Mouse (Mus musculus) 3T3-L1 (cell line): Measurements from ENCODE around the gene Clec16a.

Experiments used
- DNase-seq: peaks from one replicate; pipeline ENCODE4 v3.0.0-alpha.2; 2015; ENCODE audit warnings: low read depth, low spot score

Gene Clec16a

GRCm38 (mm10) chr16:10581234-10581898, 36.2 kb downstream of the Clec16a start:
- no peak for DNase-seq

GRCm38 (mm10) chr16:10585165-10585564, 40.0 kb downstream of the Clec16a start:
- no peak for DNase-seq

- peak; percentile 64 for DNase-seq
These were observed 41.4 kb downstream of the Clec16a start for GRCm38 (mm10) chr16:10586546-10586945.

GRCm38 (mm10) chr16:10599888-10600740, 55.0 kb downstream of the Clec16a start:
- DNase-seq: peak; percentile 92

DNA sequence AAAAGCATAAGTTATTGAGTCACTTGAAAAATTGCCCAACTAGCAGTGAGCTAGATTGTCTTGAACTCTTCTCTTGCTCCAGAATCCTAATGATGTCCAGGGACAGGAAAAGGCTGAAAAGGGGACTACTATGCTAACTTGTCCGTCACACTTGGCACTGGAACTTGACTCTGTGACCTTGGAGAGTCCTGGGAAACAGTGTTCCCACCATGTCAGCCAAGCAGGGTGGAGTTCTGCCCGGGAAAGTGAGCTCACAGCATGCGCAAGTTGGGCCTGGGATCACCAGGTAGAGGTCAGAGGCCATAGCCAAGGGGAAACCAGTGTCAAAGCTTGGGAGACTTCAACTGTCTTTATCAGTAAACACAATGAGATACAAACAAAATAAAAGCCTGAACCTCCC, 62.7 kb downstream of the Clec16a start:
- DNase-seq: no peak

- DNase-seq: no peak
These were observed 64.8 kb downstream of the Clec16a start for GRCm38 (mm10) chr16:10609921-10610320.

DNA sequence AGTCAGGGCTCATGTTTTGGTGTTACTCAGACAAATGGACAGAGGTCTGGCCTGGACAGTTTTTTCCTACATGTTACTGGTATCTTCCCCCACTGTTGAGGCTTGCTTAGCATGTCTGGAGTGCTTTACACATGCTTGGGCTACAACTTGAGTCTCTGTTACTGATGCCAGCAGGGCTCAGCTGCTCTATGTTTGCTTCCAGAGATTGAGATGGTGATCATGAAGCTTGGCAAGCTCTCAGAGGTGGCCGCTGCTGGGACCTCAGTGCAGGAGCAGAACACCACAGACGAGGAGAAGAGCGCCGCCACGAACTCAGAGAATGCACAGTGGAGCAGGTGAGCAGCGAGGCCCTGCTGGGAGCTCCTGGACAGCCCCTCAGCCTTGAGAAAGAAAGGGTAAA, 65.7 kb downstream of the Clec16a start:
- DNase-seq: no peak

- no peak for DNase-seq
These were observed 66.2 kb downstream of the Clec16a start for GRCm38 (mm10) chr16:10611306-10611705.

- DNase-seq: no peak
These were observed 68.9 kb downstream of the Clec16a start for GRCm38 (mm10) chr16:10613996-10614395.

DNA sequence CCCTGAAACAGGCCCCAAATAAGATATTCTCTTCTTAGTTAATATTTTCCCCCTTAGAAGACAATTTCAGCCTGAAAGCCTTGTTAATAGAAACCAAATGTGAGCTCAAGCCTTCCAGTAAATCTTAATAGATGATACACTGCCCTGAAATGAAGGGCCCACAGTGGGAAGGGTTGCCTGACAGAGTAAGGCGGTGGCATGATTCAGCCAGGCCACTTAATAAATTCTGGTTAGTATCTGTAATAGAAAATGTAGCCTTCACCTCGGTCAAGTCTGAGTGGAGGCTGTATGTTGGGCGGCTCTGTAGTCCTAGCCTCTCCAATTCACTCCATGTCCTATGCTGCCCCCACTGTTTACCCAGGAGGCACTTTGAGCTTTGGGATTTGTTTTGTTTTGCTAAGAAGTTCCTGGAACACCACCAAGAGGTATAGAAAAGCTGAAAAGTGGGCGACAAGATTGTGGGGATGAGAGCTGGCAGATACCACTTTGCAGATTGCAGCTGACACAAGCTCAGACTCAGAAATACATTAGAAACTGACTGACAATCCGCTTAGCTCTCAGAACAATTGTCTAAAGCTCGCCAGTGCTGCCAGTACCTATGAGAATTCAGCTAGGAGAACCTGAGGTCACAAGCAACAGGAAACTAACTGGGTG, 75.9 kb downstream of the Clec16a start:
- DNase-seq: peak; percentile 53

DNA sequence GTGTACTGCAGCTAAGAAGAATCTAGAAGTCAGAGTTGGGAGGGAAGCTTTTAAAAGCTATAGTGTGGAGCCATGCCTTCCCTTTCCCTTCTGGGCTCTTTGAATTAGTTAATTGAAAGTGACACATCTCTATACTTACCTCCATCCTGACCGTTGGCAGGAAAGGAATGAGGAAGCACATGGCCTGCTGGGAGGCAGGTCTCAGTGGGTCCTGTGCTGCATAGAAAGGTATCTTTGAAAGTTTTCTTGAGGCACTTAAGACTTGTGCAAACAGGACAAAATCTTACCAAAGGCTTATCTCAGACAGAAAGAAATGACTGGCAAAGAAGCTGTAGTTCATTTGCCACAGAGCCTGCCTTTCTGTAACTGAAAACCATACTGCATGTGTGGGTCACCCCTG, 76.6 kb downstream of the Clec16a start:
- DNase-seq: no peak

GRCm38 (mm10) chr16:10626116-10626515, 81.0 kb downstream of the Clec16a start:
- no peak for DNase-seq

DNA sequence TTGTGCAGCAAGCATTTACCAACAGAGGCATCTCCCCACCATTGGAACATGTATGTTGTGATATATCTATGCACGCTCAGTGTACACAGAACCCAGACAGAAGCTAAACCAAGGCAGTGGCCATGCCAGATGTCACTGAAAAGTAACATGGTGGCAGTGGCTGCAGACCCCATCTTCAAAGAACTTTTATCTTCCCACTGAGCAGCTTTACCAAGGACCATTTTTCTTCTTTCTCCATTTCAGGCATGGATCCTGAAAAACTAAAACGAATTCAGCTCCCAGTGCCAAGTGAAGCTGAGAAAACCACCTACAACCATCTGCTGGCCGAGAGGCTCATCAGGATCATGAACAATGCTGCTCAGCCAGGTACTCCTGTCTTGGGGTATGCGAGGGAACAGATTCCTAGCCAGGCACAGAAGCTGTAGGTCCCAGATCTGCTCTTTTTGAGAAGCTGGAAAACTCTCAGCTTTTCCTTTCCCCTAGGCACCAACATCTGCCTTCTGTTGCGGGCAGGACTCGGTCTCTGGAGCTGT, 82.1 kb downstream of the Clec16a start:
- no peak for DNase-seq

- peak; percentile 31 for DNase-seq
These were observed 83.0 kb downstream of the Clec16a start for GRCm38 (mm10) chr16:10628030-10628555.

- DNase-seq: peak; percentile 22
These were observed 83.8 kb downstream of the Clec16a start for GRCm38 (mm10) chr16:10628960-10629359.

GRCm38 (mm10) chr16:10629361-10629760, 84.2 kb downstream of the Clec16a start:
- no peak for DNase-seq

DNA sequence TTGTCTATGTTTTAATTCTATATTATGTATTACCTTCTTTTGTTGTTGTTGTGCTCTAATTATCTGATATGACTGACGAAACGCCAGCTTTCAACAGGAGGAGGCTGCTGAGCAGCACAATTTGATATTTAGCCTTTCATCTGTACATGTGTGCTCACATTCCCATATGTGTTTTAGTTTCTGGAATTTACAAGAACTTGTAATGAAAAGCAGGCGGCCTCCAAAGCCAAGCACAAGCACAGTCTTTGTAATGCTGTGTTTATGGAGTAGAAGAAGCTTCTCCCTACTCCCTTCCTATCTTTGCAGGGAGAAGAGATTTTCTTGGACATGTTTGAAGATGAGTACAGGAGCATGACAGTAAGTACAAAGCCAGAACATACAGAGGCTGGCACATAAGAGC, 89.8 kb downstream of the Clec16a start:
- DNase-seq: no peak

GRCm38 (mm10) chr16:10637898-10638297, 92.8 kb downstream of the Clec16a start:
- no peak for DNase-seq

DNA sequence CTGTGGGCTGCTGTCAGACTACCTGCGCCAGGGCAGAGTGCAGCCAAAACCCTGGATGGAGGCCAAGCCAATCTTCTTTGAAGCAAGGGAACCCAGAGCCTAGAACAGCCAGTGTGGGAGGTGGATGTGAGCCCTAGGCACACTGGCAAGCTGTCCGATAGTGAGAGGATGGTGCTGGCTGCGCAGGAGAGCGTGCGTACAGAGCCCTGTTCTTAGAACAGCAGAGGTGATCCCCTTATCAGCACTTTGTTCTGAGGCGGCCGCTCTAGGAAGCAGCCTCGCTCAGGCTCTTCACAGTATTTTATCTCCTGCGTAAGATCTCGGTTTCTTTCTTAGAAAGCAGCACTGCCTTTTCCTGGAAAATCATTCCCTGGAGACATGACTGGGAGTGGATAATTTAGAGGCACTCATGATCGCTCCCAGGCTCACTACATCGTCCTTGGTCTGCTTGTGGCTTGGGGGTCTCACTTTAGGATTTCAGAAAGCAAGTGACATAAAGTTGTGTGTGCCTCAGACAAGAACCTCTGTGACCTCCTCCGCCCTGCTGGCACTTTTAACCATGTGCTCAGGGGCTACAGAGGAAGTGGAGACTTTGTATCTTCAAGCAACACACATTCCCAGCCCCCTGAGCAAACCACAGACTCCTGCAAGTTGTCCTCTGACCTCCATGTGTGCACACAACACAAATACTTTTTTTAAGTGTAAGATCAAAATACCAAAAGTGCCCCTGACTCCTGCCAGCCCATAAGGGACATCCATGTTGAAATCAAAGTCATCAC, 94.2 kb downstream of the Clec16a start:
- DNase-seq: no peak

DNA sequence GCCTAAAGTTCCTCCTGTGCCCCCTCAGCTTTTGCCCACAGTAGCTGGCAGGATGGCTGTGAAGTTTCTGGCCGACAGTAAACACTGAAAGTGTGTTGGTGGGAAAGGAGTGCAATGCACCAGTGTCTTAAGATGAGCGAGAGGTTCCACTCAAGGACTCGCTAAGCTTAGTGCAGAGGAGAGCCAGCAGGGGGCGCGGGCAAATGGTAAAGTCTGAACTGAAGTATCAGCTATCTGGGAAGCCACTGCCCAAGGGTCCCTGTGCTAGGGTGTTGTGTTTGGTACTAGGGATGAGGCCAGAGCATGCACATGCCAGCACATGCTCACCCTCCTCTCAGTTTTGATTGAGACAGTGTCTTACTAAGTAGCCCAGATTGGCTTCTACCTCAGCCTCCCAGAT, 94.9 kb downstream of the Clec16a start:
- peak; percentile 90 for DNase-seq

GRCm38 (mm10) chr16:10641146-10641545, 96.0 kb downstream of the Clec16a start:
- no peak for DNase-seq
